Mouse (Mus musculus) sigmoid colon, adult 10 weeks (tissue): Measurements from ENCODE around the gene Lpin1. TPM values are rescaled to one million over a fixed set of nuclear protein-coding genes. Genes with fewer than 3 reads are reported as not detected.

Experiments
- polyA plus RNA-seq: library from polyadenylated mRNA; stranded (reverse); fragments of 350-450 nt; fragmentation: Illumina TruSeq; extraction: RNeasy Lipid Tissue Mini Kit (QIAGEN cat#74804); gene quantifications from one replicate; pipeline ENCODE4 v1.2.3, GENCODE M21; 2014; ENCODE audit warnings: low read depth, low replicate concordance

Gene Lpin1
- 3.7 TPM for polyA plus RNA-seq

GRCm38 (mm10) chr12:16610936-16611335 lies at the start of gene Lpin1:
Gene Lpin1, minus strand, starts transcription at chr12:16610966.

DNA sequence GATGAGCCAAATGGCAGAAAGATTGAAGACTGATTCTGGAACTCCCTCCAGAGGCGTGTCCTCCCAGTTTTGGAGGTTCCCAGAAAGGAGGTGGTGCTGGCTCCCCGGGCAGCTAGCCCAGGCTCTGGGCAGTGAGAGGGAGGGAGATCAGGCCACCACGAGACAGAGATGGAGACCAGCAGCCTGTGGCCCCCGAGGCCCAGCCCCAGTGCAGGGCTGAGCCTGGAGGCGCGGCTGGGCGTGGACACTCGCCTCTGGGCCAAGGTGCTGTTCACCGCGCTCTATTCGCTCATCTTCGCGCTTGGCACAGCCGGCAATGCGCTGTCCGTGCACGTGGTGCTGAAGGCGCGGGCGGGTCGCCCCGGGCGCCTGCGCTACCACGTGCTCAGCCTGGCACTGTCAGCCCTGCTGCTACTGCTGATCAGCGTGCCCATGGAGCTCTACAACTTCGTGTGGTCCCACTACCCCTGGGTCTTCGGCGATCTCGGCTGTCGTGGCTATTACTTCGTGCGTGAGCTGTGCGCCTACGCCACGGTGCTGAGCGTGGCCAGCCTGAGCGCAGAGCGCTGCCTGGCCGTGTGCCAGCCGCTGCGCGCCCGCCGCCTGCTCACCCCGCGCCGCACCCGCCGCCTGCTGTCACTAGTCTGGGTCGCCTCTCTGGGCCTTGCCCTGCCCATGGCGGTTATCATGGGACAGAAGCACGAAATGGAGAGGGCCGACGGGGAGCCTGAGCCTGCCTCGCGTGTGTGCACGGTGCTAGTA lies 42.7 kb upstream of the Lpin1 start, which contains the start of gene Ntsr2:
TSS of gene Ntsr2 (plus strand) at position 51 of the 762 bp plus-strand sequence.

Other genes with a start within 250 kb of the Lpin1 start
- gene Ntsr2, start 42.4 kb upstream of the Lpin1 start, polyA plus RNA-seq, result not detected
- gene Greb1, start 189.9 kb upstream of the Lpin1 start, polyA plus RNA-seq, result 3.3 TPM
- 29.3 TPM for gene E2f6, start 200.0 kb upstream of the Lpin1 start, polyA plus RNA-seq